Mouse (Mus musculus): ENCODE data around the gene Ntrk2. TPM values are rescaled to one million over a fixed set of nuclear protein-coding genes. Genes with fewer than 3 reads are reported as not detected.

The Ntrk2 gene
- polyA plus RNA-seq, 2 experiments, result 0.04 to 0.07 TPM

DNA sequence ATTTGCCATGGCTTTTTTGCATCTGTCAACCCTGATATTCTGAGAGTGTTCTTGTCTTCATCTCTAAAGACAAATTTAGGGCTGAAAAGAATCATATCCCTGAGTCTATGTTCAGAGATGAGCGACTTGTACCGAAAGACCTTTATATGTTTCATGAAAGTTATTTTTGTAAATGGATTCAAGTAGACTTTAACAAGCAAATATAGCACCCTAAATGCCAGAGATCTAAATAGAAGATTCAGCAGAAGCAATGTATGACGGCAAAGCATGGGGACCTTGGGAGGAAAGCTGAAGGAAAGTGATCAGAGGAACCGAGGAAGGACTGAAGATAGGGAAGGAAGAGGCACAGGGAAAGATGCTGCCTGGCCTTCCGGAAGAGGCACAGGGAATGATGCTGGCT, 303.7 kb downstream of the Ntrk2 start:
- Histone ChIP-seq H3K4me3 (ENCODE audit: insufficient read depth in 1 of 2, low read depth in 2 of 2, low read length in 2 of 2) (no peak overlapping the region), H3K9me3 (ENCODE audit: control insufficient read depth, low read length) (no peaks in the 10 kb centered on the region), H3K4me1 (replicated peaks; ENCODE audit: control insufficient read depth in 2 of 2, insufficient read depth in 2 of 2, low read length in 1 of 2) (no peaks in the 10 kb centered on the region), H3K27ac (no peak overlapping the region), H3K9ac (replicated peaks) (no peak overlapping the region), H3K36me3 (replicated peaks; ENCODE audit: control insufficient read depth, insufficient read depth, low read depth) (no peaks in the 10 kb centered on the region), H3K27me3 (ENCODE audit: control insufficient read depth, insufficient read depth, low read length) (no peaks in the 10 kb centered on the region), H3K4me2 (ENCODE audit: low read depth) (no peak overlapping the region)
- WGBS (ENCODE audit: insufficient replicate concordance), result 73% methylated on average over 5 of the region's 5 CpGs
- ATAC-seq (ENCODE audit: insufficient read depth), result no peak
- DNase-seq (ENCODE audit: low read depth in 3 of 3, low spot score in 3 of 3), result no peak
- TF ChIP-seq EP300 (IDR thresholded peaks at IDR 0.05; ENCODE audit: low read depth) (no peak), CTCF (IDR thresholded peaks at IDR 0.05; ENCODE audit: low read depth) (no peak)

DNA sequence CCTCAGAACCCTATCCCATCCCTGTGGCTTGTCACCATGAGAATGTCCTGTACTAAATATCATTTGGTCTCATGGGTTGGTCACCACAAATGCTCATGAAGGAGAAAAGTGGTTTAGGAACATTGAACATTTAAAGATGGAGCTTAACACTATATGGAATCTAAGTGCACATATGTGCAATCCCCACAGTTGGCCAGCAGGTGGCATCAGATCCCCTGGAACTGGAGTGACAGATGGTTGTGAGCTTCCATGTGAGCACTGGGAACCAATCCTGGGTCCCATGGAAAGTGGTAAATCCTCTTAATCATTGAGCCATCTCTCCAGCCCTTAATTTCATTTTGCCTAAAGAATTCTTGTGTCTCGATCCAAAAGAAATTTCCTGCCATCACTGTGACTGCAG, 308.3 kb downstream of the Ntrk2 start:
- Histone ChIP-seq H3K4me2 (ENCODE audit: low read depth) (no peak overlapping the region), H3K27ac (no peak overlapping the region), H3K36me3 (replicated peaks; ENCODE audit: control insufficient read depth, insufficient read depth, low read depth) (no peaks in the 10 kb centered on the region), H3K9ac (replicated peaks) (no peak overlapping the region), H3K4me1 (replicated peaks; ENCODE audit: control insufficient read depth in 2 of 2, insufficient read depth in 2 of 2, low read length in 1 of 2) (no peaks in the 10 kb centered on the region), H3K27me3 (ENCODE audit: control insufficient read depth, insufficient read depth, low read length) (no peaks in the 10 kb centered on the region), H3K4me3 (ENCODE audit: insufficient read depth in 1 of 2, low read depth in 2 of 2, low read length in 2 of 2) (no peak overlapping the region), H3K9me3 (ENCODE audit: control insufficient read depth, low read length) (no peaks in the 10 kb centered on the region; the same call in 1 of the 2 replicates)
- TF ChIP-seq CTCF (IDR thresholded peaks at IDR 0.05; ENCODE audit: low read depth), result peak; percentile 52
- TF ChIP-seq EP300 (IDR thresholded peaks at IDR 0.05; ENCODE audit: low read depth), result no peak
- WGBS (ENCODE audit: insufficient replicate concordance), result 66% methylated on average over 1 of the region's 1 CpGs
- DNase-seq (ENCODE audit: low read depth in 3 of 3, low spot score in 3 of 3) (no peak), ATAC-seq (ENCODE audit: insufficient read depth) (no peak)

DNA sequence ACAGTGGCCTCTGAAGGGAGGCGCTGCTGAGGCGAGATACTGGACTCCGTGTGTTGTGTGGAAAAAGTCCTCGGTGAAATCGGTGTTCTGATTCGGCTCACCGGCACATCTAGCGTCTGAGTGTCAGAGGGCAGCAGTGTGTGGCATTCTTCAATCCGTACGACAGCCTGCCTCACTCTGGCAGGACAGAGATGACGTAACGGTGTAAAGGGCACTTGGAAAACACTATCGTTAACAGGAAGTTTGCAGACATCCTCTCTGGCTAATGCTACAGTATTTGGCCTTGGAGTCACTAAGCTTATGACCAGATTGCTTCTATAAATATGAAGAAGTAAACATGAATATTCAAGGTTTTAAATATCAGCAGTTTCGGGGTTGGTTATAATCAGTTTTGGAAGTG, 309.2 kb downstream of the Ntrk2 start:
- H3K36me3 ChIP-seq (replicated peaks; ENCODE audit: control insufficient read depth, insufficient read depth, low read depth), result no peaks in the 10 kb centered on the region
- no peaks in the 10 kb centered on the region; the same call in 1 of the 2 replicates for H3K9me3 ChIP-seq (ENCODE audit: control insufficient read depth, low read length)
- no peak for ATAC-seq (ENCODE audit: insufficient read depth)
- DNase-seq (ENCODE audit: low read depth in 3 of 3, low spot score in 3 of 3), result no peak
- TF ChIP-seq CTCF (IDR thresholded peaks at IDR 0.05; ENCODE audit: low read depth), result no peak
- H3K9ac ChIP-seq (replicated peaks), result no peak overlapping the region
- H3K4me2 ChIP-seq (ENCODE audit: low read depth), result no peak overlapping the region
- H3K4me3 ChIP-seq (ENCODE audit: insufficient read depth in 1 of 2, low read depth in 2 of 2, low read length in 2 of 2), result no peak overlapping the region
- no peak overlapping the region for H3K27ac ChIP-seq
- no peaks in the 10 kb centered on the region for H3K27me3 ChIP-seq (ENCODE audit: control insufficient read depth, insufficient read depth, low read length)
- WGBS (ENCODE audit: insufficient replicate concordance), result 80% methylated on average over 14 of the region's 14 CpGs
- H3K4me1 ChIP-seq (replicated peaks; ENCODE audit: control insufficient read depth in 2 of 2, insufficient read depth in 2 of 2, low read length in 1 of 2), result no peaks in the 10 kb centered on the region

DNA sequence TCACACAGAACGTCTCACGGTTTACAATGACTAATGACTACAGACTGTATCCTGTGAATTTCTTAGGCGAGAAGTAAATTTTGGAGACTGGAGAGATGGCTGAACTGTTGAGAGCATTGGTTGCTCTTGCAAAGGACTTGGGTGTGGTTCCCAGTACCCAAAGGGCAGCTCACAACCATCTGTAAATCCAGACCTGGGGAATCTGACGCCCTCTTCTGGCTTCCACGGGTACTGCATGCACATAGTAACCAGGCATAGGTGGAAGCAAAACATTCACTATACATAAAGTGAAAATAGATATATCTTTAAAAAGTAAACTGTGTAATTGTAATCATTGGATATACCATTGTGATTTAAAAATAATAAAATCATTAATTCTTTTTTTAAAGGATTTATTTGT, 310.9 kb downstream of the Ntrk2 start:
- peak; percentile 30; the same call in 1 of the 2 replicates for TF ChIP-seq CTCF (IDR thresholded peaks at IDR 0.05; ENCODE audit: low read depth)
- TF ChIP-seq EP300 (IDR thresholded peaks at IDR 0.05; ENCODE audit: low read depth), result no peak
- H3K36me3 ChIP-seq (replicated peaks; ENCODE audit: control insufficient read depth, insufficient read depth, low read depth), result no peaks in the 10 kb centered on the region
- no peaks in the 10 kb centered on the region; the same call in 1 of the 2 replicates for H3K9me3 ChIP-seq (ENCODE audit: control insufficient read depth, low read length)
- H3K4me1 ChIP-seq (replicated peaks; ENCODE audit: control insufficient read depth in 2 of 2, insufficient read depth in 2 of 2, low read length in 1 of 2), result no peaks in the 10 kb centered on the region
- DNase-seq (ENCODE audit: low read depth in 3 of 3, low spot score in 3 of 3), result no peak
- H3K27me3 ChIP-seq (ENCODE audit: control insufficient read depth, insufficient read depth, low read length), result no peaks in the 10 kb centered on the region
- no peak overlapping the region for H3K4me2 ChIP-seq (ENCODE audit: low read depth)
- ATAC-seq (ENCODE audit: insufficient read depth), result no peak
- H3K4me3 ChIP-seq (ENCODE audit: insufficient read depth in 1 of 2, low read depth in 2 of 2, low read length in 2 of 2), result no peak overlapping the region
- H3K9ac ChIP-seq (replicated peaks), result no peak overlapping the region
- no peak overlapping the region for H3K27ac ChIP-seq
- WGBS (ENCODE audit: insufficient replicate concordance), result 69% methylated on average over 5 of the region's 5 CpGs

DNA sequence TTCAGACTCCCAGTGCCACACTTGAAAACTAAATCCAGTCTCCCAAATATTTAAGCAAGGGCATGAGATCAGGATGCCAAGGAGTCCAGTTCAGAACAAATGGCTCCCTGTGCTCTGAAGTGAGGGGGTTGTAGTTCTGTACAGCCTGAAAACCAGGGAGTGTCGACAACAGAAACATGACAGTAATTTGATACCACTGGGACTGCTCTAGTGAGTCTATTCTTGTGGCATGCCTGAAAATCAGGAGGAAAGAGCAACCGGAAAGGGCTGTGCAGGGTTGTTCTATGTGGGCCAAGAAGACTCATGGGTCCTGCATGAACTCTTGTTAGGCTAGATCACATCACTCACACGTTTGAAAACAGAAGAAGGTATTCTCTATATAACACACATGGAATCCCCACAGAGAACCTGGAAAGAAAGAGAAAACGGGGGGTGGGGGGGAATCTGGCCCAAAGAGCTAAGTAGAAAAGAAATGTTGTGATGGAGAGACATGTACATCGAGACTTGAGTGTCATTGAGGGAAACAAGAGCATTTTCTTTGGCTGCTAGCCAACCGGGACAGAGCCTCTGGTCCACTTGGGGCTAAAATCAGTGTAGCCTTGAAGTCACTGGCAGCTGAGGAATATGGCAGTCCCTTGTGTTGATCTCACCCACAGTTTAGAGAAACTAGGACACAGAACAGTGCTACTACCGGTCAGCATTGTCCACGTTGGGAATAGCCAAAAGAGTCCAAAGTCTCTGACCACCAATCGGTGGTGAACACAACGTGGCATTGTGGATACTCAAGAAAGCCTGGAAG, 313.4 kb downstream of the Ntrk2 start:
- H3K9me3 ChIP-seq (ENCODE audit: control insufficient read depth, low read length), result no peaks in the 10 kb centered on the region; the same call in 1 of the 2 replicates
- H3K4me3 ChIP-seq (ENCODE audit: insufficient read depth in 1 of 2, low read depth in 2 of 2, low read length in 2 of 2), result no peak overlapping the region
- ATAC-seq (ENCODE audit: insufficient read depth) (no peak), DNase-seq (ENCODE audit: low read depth in 3 of 3, low spot score in 3 of 3) (no peak)
- no peaks in the 10 kb centered on the region for H3K4me1 ChIP-seq (replicated peaks; ENCODE audit: control insufficient read depth in 2 of 2, insufficient read depth in 2 of 2, low read length in 1 of 2)
- H3K27me3 ChIP-seq (ENCODE audit: control insufficient read depth, insufficient read depth, low read length), result no peaks in the 10 kb centered on the region
- TF ChIP-seq CTCF (IDR thresholded peaks at IDR 0.05; ENCODE audit: low read depth) (no peak), EP300 (IDR thresholded peaks at IDR 0.05; ENCODE audit: low read depth) (no peak)
- no peak overlapping the region for H3K4me2 ChIP-seq (ENCODE audit: low read depth)
- no peaks in the 10 kb centered on the region for H3K36me3 ChIP-seq (replicated peaks; ENCODE audit: control insufficient read depth, insufficient read depth, low read depth)
- 56% methylated on average over 10 of the region's 10 CpGs for WGBS (ENCODE audit: insufficient replicate concordance)
- no peak overlapping the region for H3K27ac ChIP-seq
- H3K9ac ChIP-seq (replicated peaks), result no peak overlapping the region
